Mouse (Mus musculus) myocyte (in vitro differentiated cells): ENCODE measurements around the gene Plxna2. TPM values are rescaled to one million over a fixed set of nuclear protein-coding genes. Genes with fewer than 3 reads are reported as not detected.

ENCODE experiments used
- H3K27me3 ChIP-seq: one replicate; pipeline ENCODE4 v1.6.1; 2011; ENCODE audit not compliant: control insufficient read depth, insufficient read depth, insufficient read length
- H3K36me3 ChIP-seq: one replicate; pipeline ENCODE4 v1.6.1; 2011; ENCODE audit not compliant: control insufficient read depth, insufficient read depth
- H3K4me2 ChIP-seq: one replicate; pipeline ENCODE4 v1.6.1; 2011; ENCODE audit warnings: low read depth, control low read depth
- H3K4me3 ChIP-seq: one replicate; pipeline ENCODE4 v1.5.1; 2011; ENCODE audit warnings: mild to moderate bottlenecking, control low read depth, moderate library complexity
- H3K79me2 ChIP-seq: one replicate; pipeline ENCODE4 v1.6.1; 2011; ENCODE audit not compliant: control insufficient read depth, insufficient read depth
- H3ac ChIP-seq: one replicate; pipeline ENCODE4 v1.6.1; 2011; ENCODE audit not compliant: control insufficient read depth, insufficient read length
- CEBPB ChIP-seq: IDR thresholded peaks from 2 replicates; pipeline ENCODE4 v1.6.1; 2011; ENCODE audit warnings: mild to moderate bottlenecking, moderate library complexity; ENCODE audit not compliant: poor library complexity, insufficient read depth, severe bottlenecking
- E2F4 ChIP-seq: IDR thresholded peaks from one replicate; pipeline ENCODE4 v1.6.1; 2011; ENCODE audit warnings: mild to moderate bottlenecking, control low read depth, moderate library complexity; ENCODE audit not compliant: insufficient read depth
- MAX ChIP-seq: IDR thresholded peaks from one replicate; pipeline ENCODE4 v1.6.1; 2011; ENCODE audit warnings: low read depth, mild to moderate bottlenecking, control low read depth
- MYOD1 ChIP-seq, 3 experiments: IDR thresholded peaks; one replicate each; pipeline ENCODE4 v1.6.1; 2011; ENCODE audit warnings: control low read depth in 2 of 3, low read depth in 2 of 3, mild to moderate bottlenecking in 2 of 3, moderate library complexity in 1 of 3; ENCODE audit not compliant: insufficient read length in 2 of 3, control insufficient read depth in 1 of 3
- MYOG ChIP-seq, 3 experiments: IDR thresholded peaks; one replicate each; pipeline ENCODE4 v1.6.1; 2011; ENCODE audit warnings: control low read depth in 2 of 3, low read depth in 2 of 3, mild to moderate bottlenecking in 2 of 3; ENCODE audit not compliant: insufficient read length in 2 of 3, control insufficient read depth in 1 of 3, insufficient read depth in 1 of 3
- POLR2A ChIP-seq: IDR thresholded peaks from one replicate; pipeline ENCODE4 v1.6.1; 2011; ENCODE audit warnings: low read depth, mild to moderate bottlenecking, control low read depth, moderate library complexity; ENCODE audit not compliant: insufficient read length
- POLR2AphosphoS2 ChIP-seq: IDR thresholded peaks from one replicate; pipeline ENCODE4 v1.6.1; 2011; ENCODE audit warnings: low read depth, control low read depth; ENCODE audit not compliant: insufficient read length
- REST ChIP-seq: IDR thresholded peaks from one replicate; pipeline ENCODE4 v1.6.1; 2011; ENCODE audit warnings: mild to moderate bottlenecking, control low read depth, moderate library complexity; ENCODE audit not compliant: insufficient read depth, insufficient read length
- SRF ChIP-seq: IDR thresholded peaks from one replicate; pipeline ENCODE4 v1.6.1; 2011; ENCODE audit warnings: low read depth; ENCODE audit not compliant: control insufficient read depth, insufficient read length
- TCF12 ChIP-seq: IDR thresholded peaks from one replicate; pipeline ENCODE4 v1.6.1; 2011; ENCODE audit warnings: mild to moderate bottlenecking, control low read depth; ENCODE audit not compliant: poor library complexity, insufficient read depth, severe bottlenecking
- TCF3 ChIP-seq: IDR thresholded peaks from one replicate; pipeline ENCODE4 v1.6.1; 2011; ENCODE audit warnings: low read depth, control low read depth; ENCODE audit not compliant: insufficient read length
- USF1 ChIP-seq: IDR thresholded peaks from one replicate; pipeline ENCODE4 v1.6.1; 2011; ENCODE audit warnings: low read depth, mild to moderate bottlenecking, control low read depth, moderate library complexity
- polyA plus RNA-seq: library from polyadenylated mRNA; unstranded; fragments of >200 nt; fragmentation: generic; extraction: Trizol; gene quantifications from one replicate; pipeline ENCODE4 v1.2.1, GENCODE M21; 2012; ENCODE audit warnings: missing spikeins

Plxna2 gene
- polyA plus RNA-seq, 1 experiment, result 3.6 TPM

GRCm38 (mm10) chr1:194756001-194756400 lies 138.0 kb downstream of the Plxna2 start:
- no peaks in the 10 kb centered on the region for H3K79me2 ChIP-seq
- no peak overlapping the region for H3K4me3 ChIP-seq
- H3ac ChIP-seq, result no peak overlapping the region
- H3K4me2 ChIP-seq, result no peak overlapping the region
- H3K36me3 ChIP-seq, result peaks cover 24% of the 10 kb centered on the region
- H3K27me3 ChIP-seq, result no peaks in the 10 kb centered on the region
- TF ChIP-seq E2F4 (no peak), MYOG (IDR thresholded peaks at IDR 0.05; ENCODE audit: control insufficient read depth in 1 of 3, insufficient read depth in 1 of 3, insufficient read length in 2 of 3, low read depth in 2 of 3) (no peak), CEBPB (no peak), POLR2AphosphoS2 (no peak), SRF (no peak), TCF3 (no peak), USF1 (no peak), TCF12 (no peak), POLR2A (no peak), REST (no peak), MAX (no peak)

GRCm38 (mm10) chr1:194756409-194756808 lies 138.4 kb downstream of the Plxna2 start:
- Histone ChIP-seq H3K4me2 (no peak overlapping the region), H3K79me2 (no peaks in the 10 kb centered on the region), H3K36me3 (peaks cover 21% of the 10 kb centered on the region), H3K4me3 (no peak overlapping the region), H3ac (no peak overlapping the region), H3K27me3 (no peaks in the 10 kb centered on the region)
- TF ChIP-seq MAX (no peak), CEBPB (no peak), POLR2A (no peak), SRF (no peak), POLR2AphosphoS2 (no peak), MYOD1 (IDR thresholded peaks at IDR 0.05; ENCODE audit: control insufficient read depth in 1 of 3, insufficient read length in 2 of 3, low read depth in 2 of 3) (no peak), E2F4 (no peak), REST (no peak), TCF3 (no peak), USF1 (no peak), TCF12 (no peak), MYOG (IDR thresholded peaks at IDR 0.05; ENCODE audit: control insufficient read depth in 1 of 3, insufficient read depth in 1 of 3, insufficient read length in 2 of 3, low read depth in 2 of 3) (no peak)

- H3K4me2 ChIP-seq, result no peak overlapping the region
- TF ChIP-seq TCF12 (no peak), MAX (no peak), POLR2AphosphoS2 (no peak), MYOD1 (IDR thresholded peaks at IDR 0.05; ENCODE audit: control insufficient read depth in 1 of 3, insufficient read length in 2 of 3, low read depth in 2 of 3) (no peak), E2F4 (no peak), TCF3 (no peak), REST (no peak), MYOG (IDR thresholded peaks at IDR 0.05; ENCODE audit: control insufficient read depth in 1 of 3, insufficient read depth in 1 of 3, insufficient read length in 2 of 3, low read depth in 2 of 3) (no peak), USF1 (no peak), CEBPB (no peak), POLR2A (no peak), SRF (no peak)
- H3K36me3 ChIP-seq, result peaks cover 17% of the 10 kb centered on the region
These were observed 138.8 kb downstream of the Plxna2 start for GRCm38 (mm10) chr1:194756863-194757262.

GRCm38 (mm10) chr1:194761432-194762212 lies 143.6 kb downstream of the Plxna2 start:
- H3K79me2 ChIP-seq, result no peaks in the 10 kb centered on the region
- peaks cover 26% of the 10 kb centered on the region for H3K36me3 ChIP-seq
- H3K4me2 ChIP-seq, result no peak overlapping the region
- H3K27me3 ChIP-seq, result no peaks in the 10 kb centered on the region
- H3ac ChIP-seq, result no peak overlapping the region
- TF ChIP-seq MYOG (IDR thresholded peaks at IDR 0.05; ENCODE audit: control insufficient read depth in 1 of 3, insufficient read depth in 1 of 3, insufficient read length in 2 of 3, low read depth in 2 of 3) (no peak), E2F4 (no peak), CEBPB (no peak), USF1 (no peak)
- no peak overlapping the region for H3K4me3 ChIP-seq

More at GRCm38 (mm10) chr1:194756863-194757262, 138.8 kb downstream of the Plxna2 start:
- Histone ChIP-seq H3K4me3 (no peak overlapping the region), H3K79me2 (no peaks in the 10 kb centered on the region), H3ac (no peak overlapping the region), H3K27me3 (no peaks in the 10 kb centered on the region)

- Histone ChIP-seq H3K4me3 (no peak overlapping the region), H3K4me2 (no peak overlapping the region), H3K36me3 (peaks cover 27% of the 10 kb centered on the region), H3K27me3 (no peaks in the 10 kb centered on the region), H3ac (no peak overlapping the region), H3K79me2 (no peaks in the 10 kb centered on the region)
- TF ChIP-seq SRF (no peak), E2F4 (no peak), MYOG (IDR thresholded peaks at IDR 0.05; ENCODE audit: control insufficient read depth in 1 of 3, insufficient read depth in 1 of 3, insufficient read length in 2 of 3, low read depth in 2 of 3) (no peak), USF1 (no peak), CEBPB (no peak), POLR2AphosphoS2 (no peak), MAX (no peak), REST (no peak), TCF12 (no peak), TCF3 (no peak), POLR2A (no peak), MYOD1 (IDR thresholded peaks at IDR 0.05; ENCODE audit: control insufficient read depth in 1 of 3, insufficient read length in 2 of 3, low read depth in 2 of 3) (no peak)
These were observed 144.9 kb downstream of the Plxna2 start for GRCm38 (mm10) chr1:194762896-194763295.
